Mouse (Mus musculus) bone marrow macrophage, adult 2 months (primary cell): ENCODE data around the gene Itpr1. TPM values are rescaled to one million over a fixed set of nuclear protein-coding genes. Genes with fewer than 3 reads are reported as not detected.

Experiments
- H3K27ac ChIP-seq: 2 replicates; pipeline ENCODE4 v1.5.1; 2012; ENCODE audit warnings: low read depth, low read length; ENCODE audit not compliant: insufficient read depth
- H3K4me1 ChIP-seq: 2 replicates; pipeline ENCODE4 v1.6.1; 2012; ENCODE audit warnings: low read length; ENCODE audit not compliant: control insufficient read depth, insufficient read depth
- H3K4me3 ChIP-seq: 2 replicates; pipeline ENCODE4 v1.5.1; 2012; ENCODE audit warnings: mild to moderate bottlenecking, low read length, moderate library complexity; ENCODE audit not compliant: insufficient read depth
- CTCF ChIP-seq: IDR thresholded peaks from 2 replicates; pipeline ENCODE4 v1.5.1; 2012; ENCODE audit warnings: low read depth, mild to moderate bottlenecking, low read length, moderate library complexity
- POLR2A ChIP-seq: IDR thresholded peaks from 2 replicates; pipeline ENCODE4 v1.6.1; 2012; ENCODE audit warnings: mild to moderate bottlenecking, low read depth, low read length, borderline replicate concordance
- polyA plus RNA-seq: library from polyadenylated mRNA; stranded (reverse); fragments of >200 nt; gene quantifications from 2 replicates; pipeline ENCODE4 v1.2.4, GENCODE M21; 2012; ENCODE audit not compliant: missing spikeins, insufficient read depth, insufficient read length

Gene Itpr1
- 7.7 and 10.9 TPM in 2 replicates for polyA plus RNA-seq

DNA sequence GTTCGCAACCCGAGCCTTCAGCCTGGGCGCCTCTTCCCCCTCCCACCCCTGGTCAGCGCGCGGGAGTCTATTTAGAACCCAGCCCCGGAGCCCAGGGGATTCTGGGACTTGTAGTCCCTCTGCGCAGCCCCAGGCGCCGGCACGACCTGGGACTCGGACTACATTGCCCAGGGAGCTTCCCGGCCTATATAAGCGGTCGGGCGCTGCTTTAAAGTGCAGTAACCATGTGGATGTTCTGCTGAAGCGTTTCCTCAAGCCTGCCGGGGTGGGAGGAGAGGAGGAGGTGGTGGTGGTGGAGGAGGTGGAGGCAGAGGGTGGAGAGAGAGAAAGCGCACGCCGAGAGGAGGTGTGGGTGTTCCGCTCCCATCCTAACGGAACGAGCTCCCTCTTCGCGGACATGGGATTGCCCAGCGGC lies at the start of gene Itpr1:
Gene Itpr1, plus strand, starts transcription at position 216 of the 415 bp plus-strand sequence.
- Histone ChIP-seq H3K4me3 (peak within 1 kb of the TSS; percentile 93), H3K4me1 (peaks cover 6% of the 10 kb centered on the region), H3K27ac (no peak within 1 kb of the TSS)
- TF ChIP-seq CTCF (no peak), POLR2A (0 out of 2 replicates have a peak, but pooled peaks have one; percentile 47)

DNA sequence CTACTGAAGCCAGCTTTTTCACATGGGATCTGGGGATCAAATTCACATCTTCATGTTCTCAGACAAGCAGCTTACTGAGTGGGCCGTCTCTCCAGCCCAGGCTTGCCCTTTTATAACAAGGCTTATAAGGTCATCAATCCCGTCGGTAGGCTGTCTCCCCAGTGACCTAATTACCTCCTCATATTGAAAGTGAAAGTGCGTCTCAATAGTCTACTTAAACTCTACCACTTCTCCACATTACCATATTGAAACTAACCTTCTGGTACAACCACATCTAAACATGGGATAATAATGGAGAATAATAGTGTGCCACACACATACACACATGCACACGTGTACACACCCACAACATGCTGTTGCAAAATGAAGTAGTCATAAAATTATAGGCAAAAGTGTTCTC lies 48.0 kb upstream of the Itpr1 start:
- no peak overlapping the region for H3K4me3 ChIP-seq
- peaks cover 7% of the 10 kb centered on the region for H3K4me1 ChIP-seq
- TF ChIP-seq CTCF (no peak), POLR2A (no peak)
- H3K27ac ChIP-seq: no peak overlapping the region

DNA sequence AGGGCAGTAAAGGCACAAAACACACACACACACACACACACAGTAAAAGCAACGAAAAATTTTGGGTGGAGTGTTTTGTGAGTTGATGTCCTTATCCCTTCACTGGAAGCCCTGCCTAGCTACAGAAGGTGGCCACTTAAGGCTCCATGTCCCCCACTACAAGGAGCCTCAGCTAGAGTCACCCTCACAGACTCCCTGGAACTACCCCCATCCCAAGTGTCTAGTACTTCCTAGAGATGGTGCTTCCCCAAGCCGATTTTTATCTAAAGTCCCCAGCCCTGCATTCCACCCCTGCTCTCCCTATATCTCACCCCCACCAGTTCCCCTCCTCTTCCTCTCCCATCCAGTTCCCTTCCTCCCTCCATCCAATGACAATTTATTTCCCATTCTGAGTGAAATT lies 47.3 kb upstream of the Itpr1 start:
- no peak overlapping the region for H3K4me3 ChIP-seq
- H3K4me1 ChIP-seq: peaks cover 7% of the 10 kb centered on the region
- no peak for TF ChIP-seq CTCF
- TF ChIP-seq POLR2A: no peak

DNA sequence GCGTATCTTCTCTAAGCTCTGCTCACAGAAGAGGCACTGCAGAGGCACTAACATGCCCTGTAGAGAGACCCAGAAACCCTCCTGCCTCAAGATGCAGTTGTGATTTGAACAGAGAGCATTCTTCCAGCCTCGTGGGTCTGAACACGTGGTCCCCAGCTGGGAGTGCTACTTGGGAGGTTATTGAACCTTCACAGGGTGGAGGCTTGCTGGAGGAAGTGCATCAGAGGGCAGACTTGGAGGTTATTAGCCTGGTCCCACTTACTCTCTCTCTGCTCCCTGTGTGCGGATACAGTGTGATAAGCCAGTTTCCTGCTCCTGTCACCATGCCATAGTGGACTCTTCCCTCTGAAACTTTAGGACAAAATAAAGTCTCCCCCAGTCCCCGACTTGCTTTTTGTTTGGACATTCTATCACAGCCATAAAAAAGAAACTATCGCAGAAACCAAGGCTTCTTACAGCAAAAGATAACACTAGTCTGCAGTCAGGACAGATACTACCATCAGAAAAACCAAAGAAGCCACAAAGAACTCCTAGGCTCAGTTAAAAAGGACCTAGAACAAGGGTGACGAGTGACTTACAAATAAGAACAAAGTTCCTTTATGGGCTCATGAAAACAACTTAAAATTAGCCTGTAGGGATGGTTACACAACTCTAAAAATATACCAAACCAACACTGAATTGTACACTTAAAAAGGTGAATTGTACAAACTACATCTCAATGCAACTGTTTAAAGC lies 44.8 kb upstream of the Itpr1 start:
- H3K27ac ChIP-seq: no peak overlapping the region
- TF ChIP-seq CTCF: no peak
- TF ChIP-seq POLR2A: no peak
- peaks cover 4% of the 10 kb centered on the region for H3K4me1 ChIP-seq
- H3K4me3 ChIP-seq: no peak overlapping the region

More for the DNA sequence above, 47.3 kb upstream of the Itpr1 start:
- no peak overlapping the region for H3K27ac ChIP-seq

DNA sequence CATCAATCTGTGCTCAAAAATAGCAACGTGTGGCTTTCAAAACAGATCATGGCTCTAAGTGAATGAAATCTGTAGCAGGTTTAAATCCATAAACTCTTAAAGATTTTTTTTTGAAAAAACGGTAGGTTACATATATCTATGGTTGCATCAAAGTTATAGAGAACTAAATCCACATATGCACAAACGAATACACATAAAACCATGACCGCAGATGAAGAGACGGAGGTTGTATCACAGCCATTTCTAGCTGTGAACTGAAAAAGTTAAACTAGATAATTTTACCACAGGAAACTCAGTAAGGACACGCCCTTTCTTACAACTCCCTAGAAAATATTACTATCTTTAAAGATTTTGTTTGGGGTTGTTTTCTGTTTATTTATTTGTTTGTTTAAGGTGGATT lies 44.2 kb upstream of the Itpr1 start:
- Histone ChIP-seq H3K4me1 (peaks cover 4% of the 10 kb centered on the region), H3K4me3 (no peak overlapping the region), H3K27ac (no peak overlapping the region)
- TF ChIP-seq POLR2A: no peak
- no peak for TF ChIP-seq CTCF

DNA sequence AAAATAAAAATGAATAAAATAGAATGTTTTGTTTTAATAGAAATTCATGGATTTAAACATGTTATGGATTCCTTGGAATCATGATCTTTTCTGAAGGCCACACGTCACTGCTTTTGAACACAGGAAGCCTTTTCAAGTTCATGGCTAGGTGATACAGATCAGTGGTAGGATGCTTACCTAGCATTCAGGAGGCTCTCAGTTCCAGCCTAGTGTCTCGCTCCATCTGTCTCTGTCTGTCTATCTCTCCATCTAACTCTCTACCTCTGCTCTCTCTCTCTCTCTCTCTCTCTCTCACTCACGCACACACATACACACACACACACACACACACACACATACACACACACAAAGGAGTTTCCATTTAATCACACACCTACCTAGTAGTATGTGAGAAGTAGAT lies 43.4 kb upstream of the Itpr1 start:
- no peak for TF ChIP-seq POLR2A
- Histone ChIP-seq H3K4me3 (no peak overlapping the region), H3K4me1 (peaks cover 4% of the 10 kb centered on the region), H3K27ac (no peak overlapping the region)

DNA sequence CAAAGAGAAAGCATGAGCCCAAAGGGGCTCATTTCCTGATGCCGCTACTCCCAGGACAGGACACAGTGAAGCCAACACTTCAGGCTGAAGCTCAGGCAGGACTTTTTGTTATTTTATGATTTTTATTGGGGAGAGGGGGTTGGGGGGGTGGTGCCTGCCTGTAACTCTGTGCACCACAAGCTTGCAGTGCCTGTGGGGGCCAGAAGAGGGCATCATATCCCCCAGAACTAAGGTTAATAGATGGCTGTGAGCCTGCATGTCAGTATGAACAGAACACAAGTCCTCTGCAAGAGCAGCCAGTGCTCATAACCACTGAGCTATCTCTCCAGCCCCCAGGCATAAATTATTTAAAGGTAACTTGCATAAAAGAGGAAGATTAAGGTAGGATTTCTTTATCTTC lies 40.7 kb upstream of the Itpr1 start:
- Histone ChIP-seq H3K4me3 (no peak overlapping the region), H3K27ac (no peak overlapping the region), H3K4me1 (no peaks in the 10 kb centered on the region; the same call in 1 of the 2 replicates)
- no peak for TF ChIP-seq POLR2A
- TF ChIP-seq CTCF: no peak

DNA sequence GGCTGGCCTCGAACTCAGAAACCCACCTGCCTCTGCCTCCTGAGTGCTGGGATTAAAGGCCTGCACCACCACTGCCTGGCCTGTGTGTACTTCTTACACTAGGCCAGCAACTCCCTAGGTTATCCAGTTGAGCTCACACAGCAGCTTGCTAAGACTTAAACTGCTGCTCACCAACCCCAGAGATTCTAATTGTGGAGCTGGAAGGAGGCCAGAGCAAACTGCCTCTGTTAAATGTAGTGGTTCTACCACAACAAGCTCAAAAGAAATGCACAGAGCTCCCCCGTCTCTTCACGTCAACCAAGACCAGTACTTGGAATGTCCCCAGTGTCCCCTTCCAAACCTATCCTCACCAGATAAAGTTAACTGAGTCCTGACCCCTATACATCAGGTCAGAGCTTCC lies 38.7 kb upstream of the Itpr1 start:
- H3K4me3 ChIP-seq: no peak overlapping the region
- H3K4me1 ChIP-seq: peaks cover 9% of the 10 kb centered on the region
- TF ChIP-seq CTCF (no peak), POLR2A (no peak)
- H3K27ac ChIP-seq: no peak overlapping the region

DNA sequence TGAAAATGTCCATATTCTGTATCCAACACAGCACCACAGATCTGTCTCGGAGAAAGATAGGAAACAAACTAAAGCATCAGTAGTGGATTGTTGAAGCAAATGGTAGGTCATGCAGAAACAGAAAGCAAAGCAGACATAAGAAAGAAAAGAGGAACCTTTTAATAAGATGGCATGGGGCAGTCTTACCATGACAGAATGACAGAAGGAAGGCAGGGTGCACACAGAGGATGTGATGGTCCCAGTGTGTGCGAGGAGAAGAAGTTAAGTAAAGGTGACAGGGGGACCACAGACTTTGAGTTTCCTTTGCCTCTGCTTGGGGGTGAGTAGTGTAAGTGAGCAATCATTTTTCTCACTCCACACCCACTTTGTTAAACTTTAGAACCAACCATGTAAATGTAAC lies 33.8 kb upstream of the Itpr1 start:
- Histone ChIP-seq H3K4me3 (no peak overlapping the region), H3K27ac (no peak overlapping the region)

DNA sequence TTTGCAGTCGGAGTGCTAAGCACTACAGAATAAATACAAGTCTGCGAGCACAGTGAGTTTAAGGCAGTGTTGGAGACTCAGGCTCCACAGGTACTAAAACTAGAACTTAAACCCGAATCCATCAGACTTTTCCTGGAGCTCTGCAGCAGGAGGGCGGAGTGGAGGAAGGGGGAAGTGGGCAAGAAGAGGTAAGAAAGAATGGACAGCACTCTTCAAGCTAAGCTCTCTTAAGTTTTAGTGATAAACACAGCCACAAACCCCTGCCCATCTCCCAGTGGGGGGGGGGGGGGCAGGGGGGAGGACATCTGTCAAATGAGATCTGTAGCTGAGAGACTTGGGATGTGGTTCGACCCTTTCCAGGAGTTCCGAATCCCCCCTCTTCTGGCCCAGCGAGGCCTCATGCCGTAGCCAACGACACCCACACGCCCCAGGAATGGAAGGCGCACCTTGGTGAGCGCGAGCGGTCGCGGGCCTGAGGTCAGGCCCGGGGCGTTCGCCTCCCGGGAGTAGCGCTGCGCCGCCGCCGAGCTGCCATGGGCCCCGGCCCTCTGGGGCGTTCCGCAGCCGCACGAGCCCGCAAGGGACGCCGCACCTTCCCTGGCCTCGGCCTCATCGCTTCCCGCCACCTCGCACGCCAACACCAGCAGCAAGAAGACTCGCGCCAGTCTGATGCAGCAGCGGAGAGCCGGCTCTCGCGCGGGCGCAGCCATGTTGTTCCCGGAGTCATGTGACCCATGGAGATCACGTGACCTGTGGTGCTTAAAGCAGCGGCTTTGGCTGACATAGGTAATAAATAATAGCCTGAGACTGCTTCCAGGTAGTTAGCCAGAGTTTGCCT lies 27.8 kb upstream of the Itpr1 start, which contains the start of gene Sumf1:
Gene Sumf1, minus strand, starts transcription at position 736 of the 838 bp plus-strand sequence.
- TF ChIP-seq CTCF (no peak), POLR2A (0 out of 2 replicates have a peak, but pooled peaks have one; percentile 24)
- Histone ChIP-seq H3K4me3 (peak within 1 kb of the TSS; percentile 86), H3K4me1 (peaks cover 4% of the 10 kb centered on the region), H3K27ac (peak within 1 kb of the TSS; percentile 41)

More for the DNA sequence above, 33.8 kb upstream of the Itpr1 start:
- no peak for TF ChIP-seq POLR2A
- TF ChIP-seq CTCF: no peak
- peaks cover 16% of the 10 kb centered on the region for H3K4me1 ChIP-seq
